28 mouse cellular contexts compared by ENCODE assay signal in the genomic region with DNA sequence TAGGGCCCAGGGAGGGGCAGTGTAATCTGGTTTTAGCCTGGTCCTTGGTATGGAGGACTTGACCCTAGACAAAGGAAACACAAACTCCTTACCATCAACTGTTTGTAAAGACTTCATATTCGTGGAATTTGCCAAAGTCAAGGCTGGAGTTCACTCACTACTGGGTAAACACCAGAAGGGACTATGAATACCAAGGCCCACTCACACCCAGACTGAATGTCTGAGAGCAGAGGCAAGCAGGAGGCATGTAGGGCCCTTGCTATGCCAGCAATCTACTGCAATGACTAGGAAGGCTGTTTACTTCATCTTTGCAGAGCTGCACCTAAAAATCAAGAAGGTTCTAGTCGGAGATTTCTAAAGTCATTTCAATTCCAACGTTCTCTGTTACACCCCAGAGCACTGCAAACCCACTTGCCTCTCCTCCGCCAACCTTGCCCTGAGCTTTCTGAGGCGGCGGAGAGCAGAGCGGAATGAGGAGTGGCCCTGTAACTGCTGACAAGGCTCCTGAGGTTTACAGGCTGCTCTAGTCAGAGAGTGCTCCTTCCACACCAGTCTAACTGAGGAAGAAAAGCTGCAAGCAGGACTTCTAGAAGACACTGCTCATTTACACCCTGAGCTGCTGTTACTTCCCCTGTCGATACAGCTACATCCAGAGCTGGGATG. TPM values are rescaled to one million over a fixed set of nuclear protein-coding genes. Genes with fewer than 3 reads are reported as not detected.
DNase-seq lines count a peak whose midpoint lies in the region; ATAC-seq lines count a peak whose summit lies in the region.
"Had no signal": no experiment of that assay in that cellular context is flagged by ENCODE, and none has a peak within 500 bp of the region (broad histone marks: within the 10 kb centered on the region; RNA-seq: fewer than 3 reads in every experiment).

No protein-coding gene starts in this region.

- peaks cover 25% of the 10 kb centered on the region for H3K4me1 ChIP-seq in lung, embryonic 15.5 days
- H3K4me1 ChIP-seq in hindbrain, embryonic 14.5 days (replicated peaks; ENCODE audit: control insufficient read depth, insufficient read depth, low read length): no peaks in the 10 kb centered on the region
- H3K4me1 ChIP-seq: forebrain, embryonic 12.5 days; hindbrain, embryonic 15.5 days; limb, embryonic 10.5 days; midbrain, embryonic 13.5 days had no signal

- no peak overlapping the region for H3K4me2 ChIP-seq in lung, embryonic 15.5 days
- no peak overlapping the region for H3K4me2 ChIP-seq in hindbrain, embryonic 14.5 days (replicated peaks)
- H3K4me2 ChIP-seq: embryonic facial prominence, embryonic 15.5 days; forebrain, embryonic 12.5 days; hindbrain, embryonic 15.5 days; kidney, embryonic 15.5 days; limb, embryonic 15.5 days; midbrain, embryonic 13.5 days had no signal

- peak; percentile 48 to 58 for DNase-seq in lung, adult 18-20 months
- no peak for DNase-seq in lung, postnatal 14 days
- DNase-seq in lung, postnatal 36 days: peak; percentile 48
- DNase-seq in kidney, adult 11 months: no peak
- no peak for DNase-seq in hindbrain, embryonic 14.5 days (ENCODE audit: low spot score)
- no peak for DNase-seq in urinary bladder, postnatal 36 days (ENCODE audit: low spot score in 2 of 2)
- DNase-seq: adrenal gland, postnatal 10 days; B cell, adult 2 months; cerebellum, postnatal 10 days; gastrocnemius, postnatal 14 days; heart, postnatal 36 days; kidney, adult 18-20 months; kidney, postnatal 25 days; thymus, adult 18-20 months; thymus, postnatal 25 days had no signal

- H3K9me3 ChIP-seq in lung, embryonic 15.5 days: no peaks in the 10 kb centered on the region
- no peaks in the 10 kb centered on the region for H3K9me3 ChIP-seq in hindbrain, embryonic 14.5 days (ENCODE audit: control insufficient read depth, low read length)
- H3K9me3 ChIP-seq: embryonic facial prominence, embryonic 15.5 days; forebrain, embryonic 12.5 days; hindbrain, embryonic 15.5 days; kidney, embryonic 15.5 days; limb, embryonic 10.5 days; limb, embryonic 15.5 days; midbrain, embryonic 13.5 days had no signal

- H3K27me3 ChIP-seq in lung, embryonic 15.5 days: no peaks in the 10 kb centered on the region
- no peaks in the 10 kb centered on the region for H3K27me3 ChIP-seq in hindbrain, embryonic 14.5 days (ENCODE audit: control insufficient read depth, insufficient read depth, low read length)
- H3K27me3 ChIP-seq: embryonic facial prominence, embryonic 15.5 days; forebrain, embryonic 12.5 days; hindbrain, embryonic 15.5 days; kidney, embryonic 15.5 days; limb, embryonic 15.5 days; midbrain, embryonic 13.5 days had no signal

- no peak overlapping the region for H3K9ac ChIP-seq in lung, embryonic 15.5 days
- H3K9ac ChIP-seq in hindbrain, embryonic 14.5 days: no peak overlapping the region
- H3K9ac ChIP-seq: embryonic facial prominence, embryonic 15.5 days; forebrain, embryonic 12.5 days; hindbrain, embryonic 15.5 days; kidney, embryonic 15.5 days; limb, embryonic 15.5 days; liver, embryonic 14.5 days; midbrain, embryonic 13.5 days had no signal

- WGBS in lung, embryonic 15.5 days: 63% methylated on average over 8 of the region's 8 CpGs
- WGBS in hindbrain, embryonic 14.5 days: 84% methylated on average over 8 of the region's 8 CpGs

- H3K4me3 ChIP-seq in lung, embryonic 15.5 days: no peak overlapping the region
- no peak overlapping the region for H3K4me3 ChIP-seq in hindbrain, embryonic 14.5 days (replicated peaks; ENCODE audit: low read length)
- H3K4me3 ChIP-seq: embryonic facial prominence, embryonic 15.5 days; forebrain, embryonic 12.5 days; hindbrain, embryonic 15.5 days; kidney, embryonic 15.5 days; limb, embryonic 10.5 days; limb, embryonic 15.5 days; midbrain, embryonic 13.5 days had no signal

- peak overlapping the region; percentile 81 for H3K27ac ChIP-seq in lung, embryonic 15.5 days
- H3K27ac ChIP-seq in hindbrain, embryonic 14.5 days: no peak overlapping the region
- H3K27ac ChIP-seq: embryonic facial prominence, embryonic 15.5 days; forebrain, embryonic 12.5 days; hindbrain, embryonic 15.5 days; kidney, embryonic 15.5 days; limb, embryonic 10.5 days; limb, embryonic 15.5 days; liver, embryonic 14.5 days; macrophage; midbrain, embryonic 13.5 days had no signal

- ATAC-seq in lung, embryonic 15.5 days (ENCODE audit: borderline replicate concordance, extremely low read depth, low FRiP score, low TSS enrichment): no peak
- no peak for ATAC-seq in hindbrain, embryonic 14.5 days (ENCODE audit: low FRiP score)
- ATAC-seq: inflammation-experienced regulatory T-cells, adult 6 months; midbrain, embryonic 13.5 days had no signal

- H3K36me3 ChIP-seq in lung, embryonic 15.5 days: peaks cover 36% of the 10 kb centered on the region
- peaks cover 50% of the 10 kb centered on the region for H3K36me3 ChIP-seq in hindbrain, embryonic 14.5 days (replicated peaks; ENCODE audit: control insufficient read depth, insufficient read depth)

RNA-seq across cellular contexts. Expression of a gene that starts 14.9 kb away (rescaled TPM):
- polyA plus RNA-seq in lung, embryonic 15.5 days (2015; fragmentation: Nextera tagmentation; extraction: Ambion mirVana): 30.0 and 32.6 TPM in 2 replicates
- polyA plus RNA-seq in hindbrain, embryonic 14.5 days (2014; fragmentation: Nextera tagmentation; extraction: Ambion mirVana): 6.4 and 7.2 TPM in 2 replicates

RNA-seq across cellular contexts. Expression of a gene that starts 20.1 kb away (rescaled TPM):
- 45.7 and 45.8 TPM in 2 replicates for polyA plus RNA-seq in lung, embryonic 15.5 days (2015; fragmentation: Nextera tagmentation; extraction: Ambion mirVana)
- 77.2 and 84.7 TPM in 2 replicates for polyA plus RNA-seq in hindbrain, embryonic 14.5 days (2014; fragmentation: Nextera tagmentation; extraction: Ambion mirVana)

RNA-seq across cellular contexts. Expression of a gene that starts 34.9 kb away (rescaled TPM):
- polyA plus RNA-seq in lung, embryonic 15.5 days (2015; fragmentation: Nextera tagmentation; extraction: Ambion mirVana): 2.1 and 2.8 TPM in 2 replicates
- 5.6 and 6.6 TPM in 2 replicates for polyA plus RNA-seq in hindbrain, embryonic 14.5 days (2014; fragmentation: Nextera tagmentation; extraction: Ambion mirVana)
- polyA plus RNA-seq: inflammation-experienced regulatory T-cells, adult 6 months had no signal

RNA-seq across cellular contexts. Expression of a gene that starts 35.1 kb away (rescaled TPM):
- 0.10 TPM in 1 of 2 replicates, not detected in the other for polyA plus RNA-seq in lung, embryonic 15.5 days (2015; fragmentation: Nextera tagmentation; extraction: Ambion mirVana)
- polyA plus RNA-seq in hindbrain, embryonic 14.5 days (2014; fragmentation: Nextera tagmentation; extraction: Ambion mirVana): not detected in 2 replicates
- polyA plus RNA-seq: hindbrain, embryonic 15.5 days; macrophage; stomach, embryonic 14.5 days had no signal

RNA-seq across cellular contexts. Expression of a gene that starts 46.8 kb away (rescaled TPM):
- not detected in 2 replicates for polyA plus RNA-seq in lung, embryonic 15.5 days (2015; fragmentation: Nextera tagmentation; extraction: Ambion mirVana)
- 1.9 and 2.1 TPM in 2 replicates for polyA plus RNA-seq in hindbrain, embryonic 14.5 days (2014; fragmentation: Nextera tagmentation; extraction: Ambion mirVana)
- polyA plus RNA-seq: embryonic facial prominence, embryonic 15.5 days; heart, embryonic 16.5 days; limb, embryonic 10.5 days; liver, embryonic 14.5 days; macrophage; stomach, embryonic 14.5 days had no signal

Comparison
In these comparisons a context has a peak if more than half of its experiments do, and no peak if none do; other contexts are left out.
1. DNase-seq: peak in lung, adult 18-20 months (2 of 2) and lung, postnatal 36 days (single experiment); none in lung, postnatal 14 days (single experiment), kidney, adult 11 months (single experiment), hindbrain, embryonic 14.5 days (single experiment) and urinary bladder, postnatal 36 days (0 of 2).